Mouse (Mus musculus) layer of hippocampus, adult 11-12 months (tissue): Measurements from ENCODE around the gene Myo6.
"Not testable (repeated sequence)": the region's sequence is repeated elsewhere in the genome, so short reads cannot be mapped to it uniquely, and the experiment has no call there.

ENCODE experiments used
- DNase-seq: peaks from one replicate; pipeline ENCODE4 v3.0.0; 2022; ENCODE audit warnings: low spot score

Gene Myo6

GRCm38 (mm10) chr9:80303518-80303917 lies 138.7 kb downstream of the Myo6 start:
- DNase-seq: no peak

- DNase-seq: no peak
Measured at GRCm38 (mm10) chr9:80306390-80306789, 141.6 kb downstream of the Myo6 start.

GRCm38 (mm10) chr9:80306853-80307252 lies 142.0 kb downstream of the Myo6 start:
- DNase-seq: peak; percentile 15

GRCm38 (mm10) chr9:80307629-80308028 lies 142.8 kb downstream of the Myo6 start:
- no peak for DNase-seq

- DNase-seq: no peak
Measured at GRCm38 (mm10) chr9:80313610-80314009, 148.8 kb downstream of the Myo6 start.

- DNase-seq: no peak
Measured at GRCm38 (mm10) chr9:80315922-80316321, 151.1 kb downstream of the Myo6 start.

- no peak for DNase-seq
Measured at GRCm38 (mm10) chr9:80318027-80318426, 153.2 kb downstream of the Myo6 start.

- not testable (repeated sequence) for DNase-seq
Measured at GRCm38 (mm10) chr9:80321051-80321887, 156.4 kb downstream of the Myo6 start.

GRCm38 (mm10) chr9:80332153-80332552 lies 167.3 kb downstream of the Myo6 start:
- peak; percentile 49 for DNase-seq

GRCm38 (mm10) chr9:80333466-80333865 lies 168.6 kb downstream of the Myo6 start:
- DNase-seq: no peak

- no peak for DNase-seq
Measured at GRCm38 (mm10) chr9:80333998-80334605, 169.3 kb downstream of the Myo6 start.

GRCm38 (mm10) chr9:80335660-80336357 lies 171.0 kb downstream of the Myo6 start:
- DNase-seq: no peak

- DNase-seq: no peak
Measured at GRCm38 (mm10) chr9:80338026-80338425, 173.2 kb downstream of the Myo6 start.

GRCm38 (mm10) chr9:80340927-80341326 lies 176.1 kb downstream of the Myo6 start:
- peak; percentile 15 for DNase-seq

- DNase-seq: no peak
Measured at GRCm38 (mm10) chr9:80341756-80342155, 176.9 kb downstream of the Myo6 start.

- no peak for DNase-seq
Measured at GRCm38 (mm10) chr9:80342520-80342919, 177.7 kb downstream of the Myo6 start.

GRCm38 (mm10) chr9:80344451-80345000 lies 179.7 kb downstream of the Myo6 start:
- no peak for DNase-seq

- no peak for DNase-seq
Measured at GRCm38 (mm10) chr9:80351295-80351677, 186.5 kb downstream of the Myo6 start.

GRCm38 (mm10) chr9:80351678-80352331 lies 187.0 kb downstream of the Myo6 start:
- peak; percentile 18 for DNase-seq

GRCm38 (mm10) chr9:80360063-80360462 lies 195.2 kb downstream of the Myo6 start:
- DNase-seq: no peak
